Mouse (Mus musculus) liver, embryonic 16.5 days (tissue): ENCODE data around the gene Kcnb1. TPM values are rescaled to one million over a fixed set of nuclear protein-coding genes. Genes with fewer than 3 reads are reported as not detected.
A peak's percentile ranks its signal among the peaks of the same experiment; 100 is the strongest.

Source experiments
- ATAC-seq: fragments of 200-750 bp; cut with Nextera tagmentation; 2 replicates; pipeline ENCODE4 v1.8.0; 2017; ENCODE audit warnings: low read depth, mild to moderate bottlenecking, moderate number of reproducible peaks, moderate library complexity
- H3K27ac ChIP-seq: fragments of 300-500 bp; sonication (generic); 2 replicates; pipeline ENCODE4 v1.5.1; 2014; ENCODE audit warnings: mild to moderate bottlenecking, low read length
- H3K27me3 ChIP-seq: fragments of 300-500 bp; sonication (generic); 2 replicates; pipeline ENCODE4 v1.6.1; 2014; ENCODE audit warnings: low read depth, low read length, mixed read lengths; ENCODE audit not compliant: control insufficient read depth, insufficient read depth
- H3K36me3 ChIP-seq: fragments of 300-500 bp; sonication (generic); 2 replicates; pipeline ENCODE4 v1.6.1; 2014; ENCODE audit warnings: mild to moderate bottlenecking; ENCODE audit not compliant: control insufficient read depth, insufficient read depth
- H3K4me1 ChIP-seq: fragments of 300-500 bp; sonication (generic); 2 replicates; pipeline ENCODE4 v1.6.1; 2014; ENCODE audit warnings: low read depth, low read length, mixed read lengths; ENCODE audit not compliant: control insufficient read depth
- H3K4me2 ChIP-seq: fragments of 300-500 bp; sonication (generic); 2 replicates; pipeline ENCODE4 v1.6.1; 2014; ENCODE audit warnings: low read depth, low read length, mixed read lengths
- H3K4me3 ChIP-seq: fragments of 300-500 bp; sonication (generic); 2 replicates; pipeline ENCODE4 v1.5.1; 2014; ENCODE audit warnings: low read depth, mild to moderate bottlenecking, low read length
- H3K9ac ChIP-seq: fragments of 300-500 bp; sonication (generic); 2 replicates; pipeline ENCODE4 v1.6.1; 2014; ENCODE audit warnings: low read depth, low read length
- H3K9me3 ChIP-seq: fragments of 300-500 bp; sonication (generic); replicated peaks from 2 replicates; pipeline ENCODE4 v1.6.1; 2016; ENCODE audit warnings: low read length; ENCODE audit not compliant: control insufficient read depth
- WGBS: fragments of 180-500 bp; shearing (Covaris S2); extraction: QIAGEN DNeasy Blood & Tissue Kit; methylation state at CpG from one replicate; pipeline ENCODE4 v1.1.7; 2014; ENCODE audit not compliant: insufficient replicate concordance; 5-methylcytosine and 5-hydroxymethylcytosine counted together
- polyA plus RNA-seq: library from polyadenylated mRNA; unstranded; fragments of >200 nt; fragmentation: Nextera tagmentation; extraction: Ambion mirVana; gene quantifications from 2 replicates; pipeline ENCODE4 v1.2.1, GENCODE M21; 2015

Gene Kcnb1
- polyA plus RNA-seq, 1 experiment from 2014 or later: 0.14 TPM

GRCm38 (mm10) chr2:167066528-167067516, 123.1 kb downstream of the Kcnb1 start:
- 0 out of 2 replicates have a peak overlapping the region, but pooled peaks have one; percentile 27 for H3K27ac ChIP-seq
- peaks cover 23% of the 10 kb centered on the region for H3K4me1 ChIP-seq
- H3K27me3 ChIP-seq: no peaks in the 10 kb centered on the region
- H3K9ac ChIP-seq: no peak overlapping the region
- H3K9me3 ChIP-seq: no peaks in the 10 kb centered on the region
- H3K4me3 ChIP-seq: no peak overlapping the region
- no peak for ATAC-seq
- WGBS: 19% methylated on average over 6 of the region's 6 CpGs
- peaks cover 16% of the 10 kb centered on the region for H3K36me3 ChIP-seq
- no peak overlapping the region for H3K4me2 ChIP-seq

- 41% methylated on average over 1 of the region's 1 CpGs for WGBS
- H3K9ac ChIP-seq: no peak overlapping the region
- no peaks in the 10 kb centered on the region for H3K27me3 ChIP-seq
- no peak overlapping the region for H3K4me3 ChIP-seq
- no peak overlapping the region for H3K27ac ChIP-seq
- H3K4me2 ChIP-seq: no peak overlapping the region
- H3K4me1 ChIP-seq: peaks cover 22% of the 10 kb centered on the region
- ATAC-seq: no peak
- no peaks in the 10 kb centered on the region for H3K9me3 ChIP-seq
- H3K36me3 ChIP-seq: peaks cover 16% of the 10 kb centered on the region
Observed at GRCm38 (mm10) chr2:167066031-167066430, 123.9 kb downstream of the Kcnb1 start.

GRCm38 (mm10) chr2:167064601-167065295, 125.2 kb downstream of the Kcnb1 start:
- Histone ChIP-seq H3K4me3 (peak overlapping the region; percentile 83), H3K27me3 (no peaks in the 10 kb centered on the region), H3K9me3 (no peaks in the 10 kb centered on the region), H3K9ac (peak overlapping the region; percentile 89), H3K36me3 (peaks cover 16% of the 10 kb centered on the region), H3K27ac (peak overlapping the region; percentile 90), H3K4me2 (peak overlapping the region; percentile 79), H3K4me1 (peaks cover 32% of the 10 kb centered on the region)
- 7% methylated on average over 9 of the region's 9 CpGs for WGBS
- no peak for ATAC-seq

- no peaks in the 10 kb centered on the region for H3K27me3 ChIP-seq
- peak overlapping the region; percentile 89 for H3K9ac ChIP-seq
- ATAC-seq: no peak
- peak overlapping the region; percentile 90 for H3K27ac ChIP-seq
- H3K4me1 ChIP-seq: peaks cover 36% of the 10 kb centered on the region
- WGBS: under 1% methylated on average over 7 of the region's 7 CpGs
- peak overlapping the region; percentile 83 for H3K4me3 ChIP-seq
- peak overlapping the region; percentile 79 for H3K4me2 ChIP-seq
- H3K9me3 ChIP-seq: no peaks in the 10 kb centered on the region
- peaks cover 16% of the 10 kb centered on the region for H3K36me3 ChIP-seq
Observed at GRCm38 (mm10) chr2:167063906-167064496, 126.0 kb downstream of the Kcnb1 start.

- peak within 1 kb of the TSS; percentile 93 for H3K27ac ChIP-seq
- peaks cover 16% of the 10 kb centered on the region for H3K36me3 ChIP-seq
- peak within 1 kb of the TSS; percentile 83 for H3K4me3 ChIP-seq
- ATAC-seq: peak; percentile 85
- no peaks in the 10 kb centered on the region for H3K27me3 ChIP-seq
- H3K9me3 ChIP-seq: no peaks in the 10 kb centered on the region
- H3K4me2 ChIP-seq: peak within 1 kb of the TSS; percentile 79
- peaks cover 36% of the 10 kb centered on the region for H3K4me1 ChIP-seq
- WGBS: under 1% methylated on average over 51 of the region's 57 CpGs
- H3K9ac ChIP-seq: peak within 1 kb of the TSS; percentile 89
Observed at GRCm38 (mm10) chr2:167062965-167063880, 126.7 kb downstream of the Kcnb1 start, which contains the start of gene Znfx1. Gene Znfx1 (minus strand): TSS chr2:167063015.

- ATAC-seq: peak; percentile 92
- peak overlapping the region; percentile 83 for H3K4me3 ChIP-seq
- no peaks in the 10 kb centered on the region for H3K27me3 ChIP-seq
- peaks cover 36% of the 10 kb centered on the region for H3K4me1 ChIP-seq
- peak overlapping the region; percentile 93 for H3K27ac ChIP-seq
- peak overlapping the region; percentile 79 for H3K4me2 ChIP-seq
- H3K9me3 ChIP-seq: no peaks in the 10 kb centered on the region
- peak overlapping the region; percentile 89 for H3K9ac ChIP-seq
- under 1% methylated on average over 39 of the region's 60 CpGs for WGBS
- peaks cover 20% of the 10 kb centered on the region for H3K36me3 ChIP-seq
Observed at GRCm38 (mm10) chr2:167062497-167062911, 127.5 kb downstream of the Kcnb1 start.

- WGBS: 13% methylated on average over 11 of the region's 11 CpGs
- peaks cover 36% of the 10 kb centered on the region for H3K4me1 ChIP-seq
- peak overlapping the region; percentile 85 for H3K27ac ChIP-seq
- peak overlapping the region; percentile 82 for H3K9ac ChIP-seq
- H3K4me3 ChIP-seq: peak overlapping the region; percentile 83
- H3K36me3 ChIP-seq: peaks cover 27% of the 10 kb centered on the region
- H3K27me3 ChIP-seq: no peaks in the 10 kb centered on the region
- H3K9me3 ChIP-seq: no peaks in the 10 kb centered on the region
- H3K4me2 ChIP-seq: peak overlapping the region; percentile 79
- no peak for ATAC-seq
Observed at GRCm38 (mm10) chr2:167061381-167062034, 128.4 kb downstream of the Kcnb1 start.
